Mouse (Mus musculus): ENCODE measurements at regions not wholly inside any gene's neighbourhood (a gene's known extent, or its start where the extent isn't known, plus 50 kb on each side); places are given as distances from the start of the nearest gene placed in this dataset.

- TF ChIP-seq POLR2A (IDR thresholded peaks at IDR 0.05; ENCODE audit: low read depth, low read length) = no peak
- TF ChIP-seq CTCF (IDR thresholded peaks at IDR 0.05; ENCODE audit: borderline replicate concordance, insufficient read depth, low read length) = no peak
Measured at GRCm38 (mm10) chr5:74800351-74800750, 97.6 kb upstream of the Lnx1 start.

Measured in embryonic fibroblast, embryonic 13.5 days (primary cell).